Mouse (Mus musculus) hindbrain, postnatal 0 days (tissue): ENCODE results near the gene Bin2. TPM values are rescaled to one million over a fixed set of nuclear protein-coding genes. Genes with fewer than 3 reads are reported as not detected.
A peak's percentile ranks its signal among the peaks of the same experiment; 100 is the strongest.

Experiments used
- ATAC-seq: fragments of 200-750 bp; cut with Nextera tagmentation; 2 replicates; pipeline ENCODE4 v1.8.0; 2017; ENCODE audit warnings: mild to moderate bottlenecking, moderate TSS enrichment, moderate library complexity
- DNase-seq: peaks from one replicate; pipeline ENCODE4 v3.0.0-alpha.2; 2015; ENCODE audit warnings: low spot score
- H3K27ac ChIP-seq: fragments of 300-500 bp; sonication (generic); 2 replicates; pipeline ENCODE4 v1.5.1; 2014; ENCODE audit warnings: mild to moderate bottlenecking
- H3K27me3 ChIP-seq: fragments of 300-500 bp; sonication (generic); 2 replicates; pipeline ENCODE4 v1.6.1; 2014; ENCODE audit warnings: low read length, mixed read lengths; ENCODE audit not compliant: insufficient read depth
- H3K36me3 ChIP-seq: fragments of 300-500 bp; sonication (generic); 2 replicates; pipeline ENCODE4 v1.6.1; 2014; ENCODE audit warnings: low read length, mixed read lengths; ENCODE audit not compliant: insufficient read depth
- H3K4me1 ChIP-seq: fragments of 300-500 bp; sonication (generic); 2 replicates; pipeline ENCODE4 v1.6.1; 2014; ENCODE audit warnings: antibody characterized with exemption, low read length, mixed read lengths; ENCODE audit not compliant: insufficient read depth
- H3K4me2 ChIP-seq: fragments of 300-500 bp; sonication (generic); 2 replicates; pipeline ENCODE4 v1.6.1; 2014; ENCODE audit warnings: low read depth, mild to moderate bottlenecking, low read length, moderate library complexity, mixed read lengths
- H3K4me3 ChIP-seq: fragments of 300-500 bp; sonication (generic); 2 replicates; pipeline ENCODE4 v1.5.1; 2014; ENCODE audit warnings: low read length
- H3K9ac ChIP-seq: fragments of 300-500 bp; sonication (generic); replicated peaks from 2 replicates; pipeline ENCODE4 v1.6.1; 2014; ENCODE audit warnings: mild to moderate bottlenecking, low read length, moderate library complexity, mixed read lengths
- H3K9me3 ChIP-seq: fragments of 300-500 bp; sonication (generic); 2 replicates; pipeline ENCODE4 v1.6.1; 2016; ENCODE audit warnings: low read length, mixed read lengths
- CTCF ChIP-seq: IDR thresholded peaks from 2 replicates; pipeline ENCODE4 v1.5.1; 2016; ENCODE audit warnings: antibody characterized with exemption, control low read depth, low read depth
- WGBS: fragments of 180-500 bp; shearing (Covaris S2); extraction: QIAGEN DNeasy Blood & Tissue Kit; methylation state at CpG from one replicate; pipeline ENCODE4 v1.1.7; 2014; 5-methylcytosine and 5-hydroxymethylcytosine counted together
- polyA plus RNA-seq: library from polyadenylated mRNA; unstranded; fragments of >200 nt; fragmentation: Nextera tagmentation; extraction: Ambion mirVana; gene quantifications from 2 replicates; pipeline ENCODE4 v1.2.1, GENCODE M21; 2015
- total RNA-seq: library from RNA; depleted of rRNA; stranded (reverse); fragments of >200 nt; gene quantifications from 2 replicates; pipeline ENCODE4 v1.2.3, GENCODE M21; 2014

The Bin2 gene
- total and polyA plus RNA-seq, 2 experiments from 2014 or later, result 0.63 to 1.4 TPM

DNA sequence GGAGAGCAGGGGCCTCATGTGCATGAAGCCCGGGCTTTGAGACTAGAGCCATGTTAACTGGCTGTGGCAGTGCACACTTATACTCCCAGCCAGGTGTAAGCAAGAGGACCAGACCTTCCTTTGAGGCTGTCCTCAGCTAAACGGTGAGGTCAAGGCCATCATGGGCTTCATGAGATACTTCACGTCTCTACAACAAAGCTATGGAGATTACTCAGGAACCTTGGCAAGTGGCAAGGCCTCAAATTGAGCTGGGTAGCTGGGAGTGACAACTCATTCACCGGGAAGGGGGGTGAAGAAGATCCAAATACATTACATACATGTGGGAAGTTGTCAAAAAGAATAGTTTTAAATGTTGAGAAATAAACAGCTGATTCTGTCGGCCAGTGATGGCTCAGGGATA lies 8.5 kb downstream of the Bin2 start:
- Histone ChIP-seq H3K4me2 (no peak overlapping the region), H3K9me3 (no peaks in the 10 kb centered on the region), H3K27me3 (no peaks in the 10 kb centered on the region), H3K9ac (no peak overlapping the region), H3K4me1 (no peaks in the 10 kb centered on the region), H3K36me3 (no peaks in the 10 kb centered on the region), H3K4me3 (no peak overlapping the region), H3K27ac (no peak overlapping the region)
- DNase-seq (no peak), ATAC-seq (no peak)
- 87% methylated on average over 5 of the region's 5 CpGs for WGBS
- no peak for TF ChIP-seq CTCF

DNA sequence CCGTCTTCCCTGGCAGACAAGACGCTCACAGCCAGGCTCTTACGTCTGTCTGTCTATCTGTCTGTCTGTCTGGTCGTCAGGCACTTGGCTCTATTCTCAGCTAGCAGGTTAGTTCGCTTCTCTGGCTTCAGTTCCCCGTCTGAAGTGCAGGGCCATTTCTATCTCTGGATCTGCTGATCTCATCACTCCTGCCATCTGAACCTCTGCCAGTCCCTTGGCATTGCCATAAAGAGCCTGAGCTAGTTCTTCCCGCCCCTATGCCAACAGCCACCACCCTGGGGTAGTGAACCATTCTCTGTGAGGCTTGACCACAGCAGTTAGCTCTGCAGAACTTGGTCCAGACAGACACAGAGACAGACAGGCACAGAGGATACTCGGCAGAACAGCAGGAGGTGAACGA lies 9.0 kb downstream of the Bin2 start:
- Histone ChIP-seq H3K4me1 (no peaks in the 10 kb centered on the region), H3K9me3 (no peaks in the 10 kb centered on the region)
- 68% methylated on average over 9 of the region's 9 CpGs for WGBS

DNA sequence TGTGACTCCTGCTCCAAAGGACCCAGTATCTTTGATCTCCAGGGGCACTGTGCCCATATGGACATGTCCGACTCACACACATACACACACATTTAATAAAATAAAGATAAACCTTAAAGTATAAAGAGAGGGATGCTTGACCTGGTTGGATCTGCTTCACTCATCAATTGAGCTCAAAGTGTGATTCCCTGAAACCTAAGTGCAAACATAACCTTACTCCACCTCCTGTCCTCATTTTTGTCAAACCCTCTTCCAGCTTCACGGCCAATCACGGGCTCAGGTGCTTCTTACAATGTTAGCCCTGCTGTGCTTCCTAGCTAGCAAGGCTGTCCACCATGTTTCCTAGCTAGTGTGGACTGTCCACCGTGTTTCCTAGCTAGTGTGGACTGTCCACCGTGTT lies 14.2 kb downstream of the Bin2 start:
- Histone ChIP-seq H3K27me3 (no peaks in the 10 kb centered on the region), H3K9me3 (no peaks in the 10 kb centered on the region), H3K4me3 (no peak overlapping the region), H3K4me1 (no peaks in the 10 kb centered on the region), H3K36me3 (no peaks in the 10 kb centered on the region), H3K27ac (no peak overlapping the region), H3K9ac (no peak overlapping the region), H3K4me2 (no peak overlapping the region)
- WGBS, result 84% methylated on average over 5 of the region's 5 CpGs
- no peak for DNase-seq
- no peak for ATAC-seq
- TF ChIP-seq CTCF, result no peak

More for the DNA sequence above, 9.0 kb downstream of the Bin2 start:
- Histone ChIP-seq H3K4me3 (no peak overlapping the region), H3K27ac (no peak overlapping the region), H3K36me3 (no peaks in the 10 kb centered on the region), H3K4me2 (no peak overlapping the region), H3K27me3 (no peaks in the 10 kb centered on the region), H3K9ac (no peak overlapping the region)
- ATAC-seq (no peak), DNase-seq (peak; percentile 23)
- TF ChIP-seq CTCF, result no peak

DNA sequence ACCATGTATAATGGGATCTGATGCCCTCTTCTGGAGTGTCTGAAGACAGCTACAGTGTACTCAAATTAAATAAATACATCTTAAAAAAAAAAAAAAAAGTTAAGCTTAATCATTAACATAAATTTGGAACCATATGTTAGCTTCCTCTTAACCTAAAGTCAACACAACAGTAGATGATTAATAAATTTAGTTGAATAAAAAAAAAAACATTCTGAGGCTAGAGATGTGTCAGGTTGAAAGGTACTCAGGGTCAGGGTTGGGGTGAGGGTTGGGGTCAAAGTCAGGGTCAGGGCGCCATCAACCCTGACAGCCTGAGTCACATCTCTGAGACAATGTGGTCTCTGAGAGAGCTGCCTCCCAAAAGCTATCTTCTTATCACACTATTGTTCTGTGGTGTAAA lies 15.1 kb downstream of the Bin2 start:
- no peaks in the 10 kb centered on the region for H3K27me3 ChIP-seq

DNA sequence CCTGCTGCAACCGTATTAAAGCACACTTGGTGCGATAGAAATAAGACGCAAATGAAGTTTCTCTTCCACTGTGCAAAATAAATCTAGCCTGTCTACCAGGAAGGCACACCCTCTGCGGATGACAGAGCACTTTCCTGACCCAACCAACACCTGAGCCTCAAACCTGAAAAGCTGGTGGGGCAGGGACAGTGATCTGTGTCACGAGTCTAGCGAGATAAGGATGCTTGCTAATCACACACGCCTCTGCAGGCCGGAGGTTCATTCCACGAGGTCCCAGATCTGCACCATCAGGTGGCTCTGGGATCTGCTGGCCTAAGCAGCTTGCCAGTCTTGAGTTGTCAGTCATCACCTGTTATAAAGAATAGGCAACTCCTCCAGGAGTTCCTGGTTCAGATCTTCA lies 17.7 kb downstream of the Bin2 start:
- no peak overlapping the region for H3K4me2 ChIP-seq
- no peak for TF ChIP-seq CTCF
- no peaks in the 10 kb centered on the region for H3K27me3 ChIP-seq
- H3K9ac ChIP-seq, result no peak overlapping the region
- DNase-seq, result no peak
- no peak for ATAC-seq
- WGBS, result 85% methylated on average over 9 of the region's 9 CpGs
- no peaks in the 10 kb centered on the region for H3K9me3 ChIP-seq
- no peak overlapping the region for H3K4me3 ChIP-seq
- H3K4me1 ChIP-seq, result no peaks in the 10 kb centered on the region
- no peaks in the 10 kb centered on the region for H3K36me3 ChIP-seq
- no peak overlapping the region for H3K27ac ChIP-seq

More for the DNA sequence above, 15.1 kb downstream of the Bin2 start:
- DNase-seq (no peak), ATAC-seq (no peak)
- H3K27ac ChIP-seq, result no peak overlapping the region
- 89% methylated on average over 1 of the region's 1 CpGs for WGBS
- no peak overlapping the region for H3K9ac ChIP-seq
- H3K4me3 ChIP-seq, result no peak overlapping the region
- H3K9me3 ChIP-seq, result no peaks in the 10 kb centered on the region
- no peaks in the 10 kb centered on the region for H3K36me3 ChIP-seq
- H3K4me1 ChIP-seq, result no peaks in the 10 kb centered on the region
- TF ChIP-seq CTCF, result no peak
- H3K4me2 ChIP-seq, result no peak overlapping the region

DNA sequence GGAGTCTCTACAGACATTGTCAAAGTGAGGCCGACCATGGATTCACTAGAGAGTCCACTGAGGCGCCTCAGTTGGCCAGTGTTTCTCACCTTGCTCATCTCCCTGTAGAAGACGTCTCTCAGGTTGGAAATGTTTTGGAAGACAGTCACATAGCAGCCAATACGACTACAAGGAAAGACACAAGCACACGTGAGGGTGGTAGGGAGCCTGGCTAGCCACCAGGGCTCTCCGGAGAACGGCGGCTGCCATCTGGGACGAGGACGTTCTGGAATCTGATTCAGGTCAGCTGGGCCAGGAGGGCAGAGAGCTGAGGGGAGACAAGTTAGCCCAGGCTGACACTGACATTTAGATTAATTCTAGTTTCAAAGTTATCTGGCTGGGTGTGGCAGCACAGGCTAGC lies 19.2 kb downstream of the Bin2 start:
- TF ChIP-seq CTCF, result no peak

DNA sequence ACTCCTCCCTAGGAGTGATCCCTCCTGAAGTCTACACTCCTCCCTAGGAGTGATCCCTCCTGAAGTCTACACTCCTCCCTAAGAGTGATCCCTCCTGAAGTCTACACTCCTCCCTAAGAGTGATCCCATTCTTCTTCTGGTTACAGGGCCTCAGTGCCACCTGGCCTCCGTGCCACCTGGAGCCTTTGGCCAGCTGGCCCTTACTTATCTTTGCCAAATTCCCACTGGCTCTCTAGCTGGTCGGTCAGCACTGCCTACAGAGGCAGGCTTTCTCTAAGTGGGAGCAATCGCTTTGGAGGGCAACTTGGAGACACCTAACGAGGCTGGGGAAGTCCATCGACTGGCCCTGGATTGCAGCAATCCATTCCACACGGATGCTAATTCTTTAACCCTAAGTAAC lies 23.2 kb downstream of the Bin2 start:
- Histone ChIP-seq H3K27ac (no peak overlapping the region), H3K4me3 (no peak overlapping the region), H3K9me3 (no peaks in the 10 kb centered on the region), H3K4me1 (no peaks in the 10 kb centered on the region), H3K4me2 (no peak overlapping the region), H3K27me3 (no peaks in the 10 kb centered on the region), H3K36me3 (no peaks in the 10 kb centered on the region), H3K9ac (no peak overlapping the region)
- ATAC-seq (no peak), DNase-seq (no peak)
- no peak for TF ChIP-seq CTCF
- 81% methylated on average over 6 of the region's 6 CpGs for WGBS

More for the DNA sequence above, 19.2 kb downstream of the Bin2 start:
- 83% methylated on average over 10 of the region's 10 CpGs for WGBS
- H3K4me2 ChIP-seq, result no peak overlapping the region
- H3K9ac ChIP-seq, result no peak overlapping the region
- H3K4me1 ChIP-seq, result no peaks in the 10 kb centered on the region
- no peak overlapping the region for H3K27ac ChIP-seq
- no peaks in the 10 kb centered on the region for H3K9me3 ChIP-seq
- no peaks in the 10 kb centered on the region for H3K36me3 ChIP-seq
- no peak overlapping the region for H3K4me3 ChIP-seq
- no peaks in the 10 kb centered on the region for H3K27me3 ChIP-seq
- ATAC-seq (no peak), DNase-seq (no peak)

DNA sequence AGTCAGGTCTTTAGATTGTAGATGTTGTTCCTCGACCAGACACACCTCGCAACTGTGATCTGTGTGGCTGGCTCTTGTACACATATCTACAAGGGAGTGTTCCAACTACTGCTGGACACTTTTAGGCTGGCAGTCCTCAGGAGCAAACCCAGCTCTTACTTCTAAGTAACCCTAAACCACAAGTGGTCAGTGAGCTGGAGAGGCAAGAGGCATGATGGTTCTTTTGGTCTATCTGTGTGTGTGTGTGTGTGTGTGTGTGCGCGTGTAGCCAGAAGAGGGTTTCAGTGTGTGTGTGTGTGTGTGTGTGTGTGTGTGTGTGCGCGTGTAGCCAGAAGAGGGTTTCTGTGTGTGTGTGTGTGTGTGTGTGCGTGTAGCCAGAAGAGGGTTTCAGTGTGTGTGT lies 26.9 kb downstream of the Bin2 start:
- 97% methylated on average over 7 of the region's 7 CpGs for WGBS
- Histone ChIP-seq H3K36me3 (no peaks in the 10 kb centered on the region), H3K4me1 (no peaks in the 10 kb centered on the region), H3K27me3 (peaks cover 9% of the 10 kb centered on the region), H3K9me3 (no peaks in the 10 kb centered on the region), H3K4me2 (no peak overlapping the region), H3K27ac (no peak overlapping the region), H3K9ac (no peak overlapping the region), H3K4me3 (no peak overlapping the region)
- no peak for TF ChIP-seq CTCF
- DNase-seq (no peak), ATAC-seq (no peak)
